Mouse (Mus musculus) lung, embryonic 16.5 days (tissue): ENCODE measurements around the gene Zc3h15. TPM values are rescaled to one million over a fixed set of nuclear protein-coding genes. Genes with fewer than 3 reads are reported as not detected.

ENCODE experiments used
- ATAC-seq: fragments of 200-750 bp; cut with Nextera tagmentation; 2 replicates; pipeline ENCODE4 v1.8.0; 2017; ENCODE audit warnings: low read depth, mild to moderate bottlenecking, moderate library complexity
- H3K27ac ChIP-seq: fragments of 300-500 bp; sonication (generic); 2 replicates; pipeline ENCODE4 v1.5.1; 2014; ENCODE audit warnings: mild to moderate bottlenecking, control low read depth, low read length
- H3K27me3 ChIP-seq: fragments of 300-500 bp; sonication (generic); 2 replicates; pipeline ENCODE4 v1.6.1; 2014; ENCODE audit warnings: low read depth, low read length, mixed read lengths; ENCODE audit not compliant: control insufficient read depth, insufficient read depth
- H3K36me3 ChIP-seq: fragments of 300-500 bp; sonication (generic); 2 replicates; pipeline ENCODE4 v1.6.1; 2014; ENCODE audit warnings: low read length; ENCODE audit not compliant: control insufficient read depth, insufficient read depth
- H3K4me1 ChIP-seq: fragments of 300-500 bp; sonication (generic); replicated peaks from 2 replicates; pipeline ENCODE4 v1.6.1; 2014; ENCODE audit warnings: low read length, mixed read lengths; ENCODE audit not compliant: control insufficient read depth, insufficient read depth
- H3K4me2 ChIP-seq: fragments of 300-500 bp; sonication (generic); 2 replicates; pipeline ENCODE4 v1.6.1; 2014; ENCODE audit warnings: low read depth, low read length, control low read depth
- H3K4me3 ChIP-seq: fragments of 300-500 bp; sonication (generic); 2 replicates; pipeline ENCODE4 v1.5.1; 2014; ENCODE audit warnings: mild to moderate bottlenecking, low read length, control low read depth
- H3K9ac ChIP-seq: fragments of 300-500 bp; sonication (generic); 2 replicates; pipeline ENCODE4 v1.6.1; 2014; ENCODE audit warnings: low read length, control low read depth
- H3K9me3 ChIP-seq: fragments of 300-500 bp; sonication (generic); 2 replicates; pipeline ENCODE4 v1.6.1; 2016; ENCODE audit warnings: low read length; ENCODE audit not compliant: control insufficient read depth
- WGBS: fragments of 180-500 bp; shearing (Covaris S2); extraction: QIAGEN DNeasy Blood & Tissue Kit; methylation state at CpG from one replicate; pipeline ENCODE4 v1.1.7; 2014; 5-methylcytosine and 5-hydroxymethylcytosine counted together
- polyA plus RNA-seq: library from polyadenylated mRNA; unstranded; fragments of >200 nt; fragmentation: Nextera tagmentation; extraction: Ambion mirVana; gene quantifications from 2 replicates; pipeline ENCODE4 v1.2.1, GENCODE M21; 2015

Zc3h15 gene
- polyA plus RNA-seq, 1 experiment from 2014 or later = 112 TPM

DNA sequence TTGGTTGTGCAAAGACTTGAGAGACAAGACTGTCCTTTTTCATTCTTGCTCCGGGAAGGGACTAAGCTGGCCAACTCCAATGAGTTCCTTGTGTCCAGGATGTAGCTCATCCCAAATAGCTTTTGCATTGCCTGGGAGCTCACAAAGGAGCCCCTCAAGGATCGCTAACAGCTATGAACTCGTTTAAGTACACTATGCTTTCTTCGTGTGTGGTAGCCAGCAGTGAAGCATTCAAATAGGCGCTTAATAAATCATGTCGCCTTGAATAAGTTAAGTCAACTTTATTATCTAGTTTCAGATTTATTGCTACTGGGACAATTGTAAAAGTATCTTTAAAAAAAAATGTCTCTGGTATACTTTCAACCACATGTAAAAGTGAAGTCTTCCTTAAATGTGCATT, 37.5 kb downstream of the Zc3h15 start:
- peak overlapping the region; percentile 29 for H3K27ac ChIP-seq
- ATAC-seq = peak; percentile 57; the same call in 1 of the 2 replicates
- no peaks in the 10 kb centered on the region for H3K27me3 ChIP-seq
- H3K4me1 ChIP-seq = peaks cover 10% of the 10 kb centered on the region; the same call in 1 of the 2 replicates
- WGBS = 48% methylated on average over 6 of the region's 6 CpGs
- no peak overlapping the region for H3K9ac ChIP-seq
- H3K4me2 ChIP-seq = no peak overlapping the region
- H3K9me3 ChIP-seq = no peaks in the 10 kb centered on the region
- H3K36me3 ChIP-seq = no peaks in the 10 kb centered on the region
- no peak overlapping the region for H3K4me3 ChIP-seq

DNA sequence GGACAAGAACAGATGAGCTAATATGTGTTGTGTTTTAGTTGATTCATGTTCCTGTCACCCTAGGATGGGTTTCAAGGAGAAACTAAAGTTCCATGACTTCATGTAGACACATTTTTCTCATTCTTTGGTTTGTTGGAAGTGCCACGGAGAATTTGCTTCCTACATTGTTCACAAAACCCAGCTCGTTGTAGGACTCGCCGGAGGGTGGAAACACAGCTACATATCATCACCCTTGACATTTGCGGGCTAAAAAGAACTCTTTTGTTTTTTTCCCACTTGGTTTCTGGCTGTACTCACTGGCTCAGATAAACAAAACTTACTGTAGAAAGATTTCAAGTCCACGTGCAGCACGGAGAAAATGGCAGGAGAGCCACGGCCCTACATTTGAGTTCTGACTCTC, 38.0 kb downstream of the Zc3h15 start:
- Histone ChIP-seq H3K9me3 (no peaks in the 10 kb centered on the region), H3K4me1 (peaks cover 10% of the 10 kb centered on the region; the same call in 1 of the 2 replicates), H3K9ac (no peak overlapping the region), H3K27me3 (no peaks in the 10 kb centered on the region), H3K27ac (peak overlapping the region; percentile 36; the same call in 1 of the 2 replicates), H3K4me2 (peak overlapping the region; percentile 19; the same call in 1 of the 2 replicates), H3K36me3 (no peaks in the 10 kb centered on the region), H3K4me3 (no peak overlapping the region)
- peak; percentile 63; the same call in 1 of the 2 replicates for ATAC-seq
- 34% methylated on average over 8 of the region's 8 CpGs for WGBS

DNA sequence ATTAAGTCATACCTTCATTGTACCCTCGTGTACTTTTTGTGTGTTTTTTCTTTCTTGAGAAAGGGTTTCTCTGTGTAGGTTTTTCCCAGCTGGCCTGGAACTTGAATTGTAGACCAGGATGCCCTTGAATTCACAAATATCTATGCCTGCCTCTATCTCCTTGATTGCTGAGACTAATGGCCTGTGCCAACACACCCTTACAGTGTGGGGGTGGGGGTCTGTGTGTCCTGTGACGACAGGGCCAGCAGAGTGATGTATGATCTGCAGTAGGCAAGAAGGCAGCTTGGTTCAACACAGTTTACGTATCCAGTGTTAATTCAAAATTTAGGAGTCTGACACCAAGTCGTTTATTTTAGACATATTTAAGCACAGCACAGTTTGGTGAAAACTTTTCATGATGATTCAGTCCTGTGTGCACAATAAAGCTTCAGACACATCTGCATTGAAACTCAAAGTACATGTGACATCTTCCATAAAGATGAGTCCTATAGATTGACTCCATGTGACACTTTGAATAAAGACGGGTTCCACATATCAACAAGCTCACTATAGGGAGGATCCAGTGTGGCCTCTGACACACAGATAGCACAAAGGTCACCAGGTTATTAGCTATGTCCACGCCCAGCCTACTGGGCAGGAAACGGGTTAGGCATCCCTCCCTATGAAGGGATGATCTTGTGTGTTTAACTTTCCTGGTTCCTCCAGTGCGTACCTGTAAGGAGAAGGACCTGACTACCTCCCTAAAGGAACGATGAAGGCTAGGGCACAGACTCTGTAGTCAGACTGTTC, 39.7 kb downstream of the Zc3h15 start:
- Histone ChIP-seq H3K36me3 (no peaks in the 10 kb centered on the region), H3K9ac (no peak overlapping the region), H3K4me3 (no peak overlapping the region), H3K4me1 (peaks cover 10% of the 10 kb centered on the region; the same call in 1 of the 2 replicates), H3K9me3 (no peaks in the 10 kb centered on the region; the same call in 1 of the 2 replicates), H3K27me3 (no peaks in the 10 kb centered on the region), H3K27ac (no peak overlapping the region), H3K4me2 (no peak overlapping the region)
- ATAC-seq = no peak
- WGBS = 70% methylated on average over 9 of the region's 9 CpGs

DNA sequence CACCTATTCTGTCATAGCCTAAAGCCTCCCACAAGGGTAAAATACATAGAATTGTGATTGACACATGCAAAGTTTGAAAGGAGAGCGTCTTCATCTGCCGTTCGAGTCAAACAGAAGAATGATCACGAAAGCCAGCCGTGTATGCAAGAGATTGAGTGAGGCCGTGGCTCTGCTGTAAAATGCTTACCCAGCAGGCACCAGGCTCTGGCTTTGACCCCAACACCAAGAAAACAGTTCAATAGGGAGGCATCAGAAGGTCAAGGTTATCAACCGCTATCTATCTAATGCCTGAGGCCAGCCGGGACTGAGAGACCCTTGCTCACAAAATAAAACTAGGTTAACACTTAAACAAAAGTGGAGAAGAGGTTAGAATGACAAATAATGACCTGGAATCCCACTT, 40.5 kb downstream of the Zc3h15 start:
- H3K9ac ChIP-seq = no peak overlapping the region

DNA sequence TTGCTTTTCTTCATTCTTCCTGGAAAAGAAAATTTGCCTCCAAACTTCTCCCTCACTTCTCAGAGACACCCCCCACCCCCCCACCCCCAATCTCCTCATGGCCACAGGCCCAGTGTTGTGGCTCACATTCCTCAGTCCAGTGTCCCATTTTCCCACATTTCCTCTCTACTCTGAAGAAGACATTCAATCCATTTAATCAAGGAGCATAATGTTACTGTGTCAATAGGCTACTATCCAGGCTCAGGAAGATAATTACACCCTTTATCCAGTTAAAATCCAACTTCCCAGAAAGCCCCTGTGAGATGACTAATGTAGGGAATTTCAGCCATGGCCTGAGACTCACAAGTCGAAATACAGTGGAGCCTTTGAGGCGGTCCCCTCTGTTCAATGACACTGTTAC, 46.1 kb downstream of the Zc3h15 start:
- Histone ChIP-seq H3K27ac (no peak overlapping the region), H3K4me1 (no peaks in the 10 kb centered on the region), H3K4me3 (no peak overlapping the region), H3K36me3 (no peaks in the 10 kb centered on the region), H3K9ac (no peak overlapping the region), H3K9me3 (no peaks in the 10 kb centered on the region; the same call in 1 of the 2 replicates), H3K4me2 (no peak overlapping the region), H3K27me3 (no peaks in the 10 kb centered on the region)
- WGBS = 67% methylated on average over 2 of the region's 2 CpGs
- ATAC-seq = no peak

More for the DNA sequence above, 40.5 kb downstream of the Zc3h15 start:
- no peak overlapping the region for H3K4me2 ChIP-seq
- no peak for ATAC-seq
- H3K27ac ChIP-seq = no peak overlapping the region
- 63% methylated on average over 8 of the region's 8 CpGs for WGBS
- no peaks in the 10 kb centered on the region for H3K36me3 ChIP-seq
- H3K27me3 ChIP-seq = no peaks in the 10 kb centered on the region
- no peak overlapping the region for H3K4me3 ChIP-seq
- H3K9me3 ChIP-seq = no peaks in the 10 kb centered on the region; the same call in 1 of the 2 replicates
- H3K4me1 ChIP-seq = peaks cover 10% of the 10 kb centered on the region; the same call in 1 of the 2 replicates

DNA sequence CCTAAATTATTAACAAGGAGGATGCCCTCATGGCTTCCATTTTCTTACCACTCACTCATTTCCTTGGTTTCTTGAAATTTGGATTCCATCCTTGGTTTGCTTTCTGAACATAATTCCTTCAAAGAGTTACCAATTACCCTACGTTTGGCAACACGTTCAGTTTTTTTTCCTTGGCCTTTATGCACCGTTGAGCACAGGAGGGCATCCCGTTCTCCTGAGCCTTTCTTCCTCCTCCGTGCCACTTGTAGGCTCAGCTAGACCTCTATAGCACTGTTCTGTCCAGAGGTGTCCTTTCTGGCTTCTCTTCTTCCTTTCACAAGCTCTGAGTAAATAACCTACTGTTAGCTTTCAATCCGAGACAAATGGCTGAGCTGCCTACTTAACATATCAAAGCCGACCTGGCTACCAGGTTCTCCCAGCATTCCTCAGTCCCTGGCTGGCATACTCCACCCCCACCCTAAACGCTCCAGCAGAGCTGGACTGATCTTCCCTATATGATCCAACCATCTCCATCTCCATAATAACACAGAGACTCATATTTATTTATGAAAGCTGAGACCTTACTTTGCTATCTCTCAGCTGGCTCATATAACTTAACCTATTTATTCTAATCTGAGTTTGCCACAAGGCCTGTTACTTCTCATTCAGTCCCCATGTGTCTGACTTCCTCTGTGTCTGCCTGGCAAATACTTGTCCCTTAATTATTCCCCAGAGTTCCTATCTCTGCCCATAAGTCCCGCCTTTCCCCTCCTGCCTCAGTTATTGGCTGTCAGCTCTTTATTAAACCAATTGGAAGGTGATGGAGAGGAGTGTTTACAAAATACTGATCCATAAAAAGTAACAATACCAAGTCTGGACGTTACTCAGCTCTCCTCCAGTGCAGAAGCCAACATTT, 48.7 kb downstream of the Zc3h15 start:
- Histone ChIP-seq H3K27ac (no peak overlapping the region), H3K4me1 (no peaks in the 10 kb centered on the region), H3K4me3 (no peak overlapping the region), H3K9me3 (no peaks in the 10 kb centered on the region; the same call in 1 of the 2 replicates), H3K9ac (no peak overlapping the region), H3K27me3 (no peaks in the 10 kb centered on the region), H3K4me2 (no peak overlapping the region), H3K36me3 (no peaks in the 10 kb centered on the region)
- no peak for ATAC-seq
- WGBS = 30% methylated on average over 10 of the region's 10 CpGs

DNA sequence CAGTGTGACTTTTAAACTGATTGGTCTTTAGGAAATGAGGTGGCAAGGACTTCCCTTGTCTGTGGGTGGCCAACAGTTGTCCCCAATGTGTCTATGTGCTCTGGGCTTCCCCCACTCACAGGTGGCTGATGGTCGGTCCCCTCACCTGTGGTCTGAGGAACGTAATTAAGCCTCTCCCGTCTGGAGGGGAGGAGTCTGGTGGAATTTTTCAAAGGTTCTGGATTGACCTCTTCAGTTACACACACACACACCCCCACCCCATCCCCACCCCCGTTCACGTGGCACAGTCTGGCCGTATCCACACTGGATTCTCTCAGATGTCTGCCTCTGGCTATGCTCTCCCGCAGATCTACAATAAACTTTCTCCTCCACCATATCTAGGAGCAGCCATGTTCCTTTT, 49.8 kb downstream of the Zc3h15 start:
- Histone ChIP-seq H3K27ac (no peak overlapping the region), H3K9ac (no peak overlapping the region), H3K36me3 (no peaks in the 10 kb centered on the region), H3K4me2 (no peak overlapping the region), H3K4me1 (no peaks in the 10 kb centered on the region), H3K9me3 (no peaks in the 10 kb centered on the region), H3K27me3 (no peaks in the 10 kb centered on the region), H3K4me3 (no peak overlapping the region)
- ATAC-seq = no peak
- WGBS = 69% methylated on average over 7 of the region's 7 CpGs

DNA sequence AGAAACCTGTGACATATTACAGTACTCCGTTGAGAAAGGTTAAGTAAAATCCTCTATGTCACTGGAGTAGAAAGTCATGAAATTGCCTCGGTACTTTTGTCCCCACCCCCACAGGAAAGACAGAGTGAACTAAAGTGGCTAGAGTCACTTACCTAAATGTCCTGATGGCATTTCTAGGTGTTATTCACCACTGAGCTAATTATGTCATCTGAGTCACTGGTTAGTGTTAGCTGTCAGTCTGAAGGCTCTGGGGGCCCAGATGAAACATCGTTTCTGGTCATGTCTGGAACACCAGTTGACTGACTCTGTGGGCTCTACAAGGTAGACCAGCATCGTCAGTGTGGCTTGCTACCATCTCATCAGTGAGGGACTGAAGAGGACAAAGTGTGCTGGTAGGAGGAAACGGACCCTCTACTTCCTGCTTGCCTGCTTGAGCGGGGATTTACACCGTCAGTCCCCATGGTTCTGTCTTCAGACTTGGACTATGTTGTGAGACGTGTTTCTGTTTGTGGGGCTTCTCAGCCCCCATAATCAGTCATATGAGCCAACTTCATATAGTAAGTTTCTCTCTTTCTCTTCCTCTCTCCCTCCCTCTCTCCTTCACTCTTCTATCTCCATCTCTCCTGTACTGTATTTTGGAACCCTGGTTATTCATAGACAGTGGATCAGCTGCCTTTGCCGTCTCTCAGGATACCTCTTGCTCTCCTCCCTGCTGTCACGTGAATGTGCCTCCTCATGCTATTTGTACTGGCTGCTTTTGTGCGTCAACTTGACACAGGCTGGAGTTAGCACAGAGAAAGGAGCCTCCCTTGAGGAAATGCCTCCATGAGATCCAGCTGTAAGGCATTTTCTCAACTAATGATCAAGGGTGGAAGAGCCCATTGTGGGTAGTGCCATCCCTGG, 51.4 kb downstream of the Zc3h15 start:
- Histone ChIP-seq H3K9ac (no peak overlapping the region), H3K4me1 (no peaks in the 10 kb centered on the region), H3K4me2 (no peak overlapping the region), H3K27ac (no peak overlapping the region), H3K27me3 (no peaks in the 10 kb centered on the region), H3K9me3 (no peaks in the 10 kb centered on the region), H3K36me3 (no peaks in the 10 kb centered on the region), H3K4me3 (no peak overlapping the region)
- WGBS = 74% methylated on average over 11 of the region's 11 CpGs
- no peak for ATAC-seq
